Mouse (Mus musculus) ES-E14 (cell line): ENCODE results near the gene Ppp2r1b. TPM values are rescaled to one million over a fixed set of nuclear protein-coding genes. Genes with fewer than 3 reads are reported as not detected.

Experiments
- DNase-seq: peaks from one replicate; pipeline ENCODE4 v3.0.0-alpha.2; 2013; ENCODE audit warnings: low read depth, low spot score
- H3K27ac ChIP-seq: 2 replicates; pipeline ENCODE4 v1.5.1; 2012; ENCODE audit warnings: low read depth, mild to moderate bottlenecking, low read length, moderate library complexity, mixed read lengths; ENCODE audit not compliant: poor library complexity, insufficient read depth, severe bottlenecking
- H3K36me3 ChIP-seq: 2 replicates; pipeline ENCODE4 v1.6.1; 2012; ENCODE audit warnings: mild to moderate bottlenecking, low read length, moderate library complexity, mixed read lengths; ENCODE audit not compliant: control insufficient read depth, poor library complexity, insufficient read depth, severe bottlenecking
- H3K4me1 ChIP-seq, 2 experiments: fragments of 150-350 bp in 1 of 2; sonication (generic) in 1 of 2; 2 replicates each; pipeline ENCODE4 v1.6.1; 2012; ENCODE audit warnings: low read length in 2 of 2, mild to moderate bottlenecking in 1 of 2, mixed read lengths in 1 of 2; ENCODE audit not compliant: control insufficient read depth in 2 of 2, insufficient read depth in 2 of 2, poor library complexity in 1 of 2
- H3K4me3 ChIP-seq, 2 experiments: fragments of 150-350 bp in 1 of 2; sonication (generic) in 1 of 2; 2 replicates each; pipeline ENCODE4 v1.5.1; 2012; ENCODE audit warnings: low read length in 2 of 2, low read depth in 1 of 2, mild to moderate bottlenecking in 1 of 2, mixed read lengths in 1 of 2; ENCODE audit not compliant: insufficient read depth in 1 of 2, poor library complexity in 1 of 2, severe bottlenecking in 1 of 2
- H3K9ac ChIP-seq: 2 replicates; pipeline ENCODE4 v1.6.1; 2012; ENCODE audit warnings: low read depth, mild to moderate bottlenecking, low read length, mixed read lengths; ENCODE audit not compliant: poor library complexity, insufficient read depth, severe bottlenecking
- H3K9me3 ChIP-seq: fragments of 150-350 bp; sonication (generic); 2 replicates; pipeline ENCODE4 v1.6.1; 2012; ENCODE audit warnings: low read depth, mild to moderate bottlenecking, low read length; ENCODE audit not compliant: control insufficient read depth, insufficient read depth
- CHD2 ChIP-seq: IDR thresholded peaks from 2 replicates; pipeline ENCODE4 v1.6.1; 2014; ENCODE audit warnings: mild to moderate bottlenecking, low read depth, low read length, inconsistent platforms
- HCFC1 ChIP-seq: IDR thresholded peaks from 2 replicates; pipeline ENCODE4 v1.6.1; 2012; ENCODE audit warnings: low read length, inconsistent platforms, borderline replicate concordance; ENCODE audit not compliant: insufficient read depth
- MAFK ChIP-seq: IDR thresholded peaks from 2 replicates; pipeline ENCODE4 v1.6.1; 2014; ENCODE audit warnings: mild to moderate bottlenecking, low read depth, low read length, inconsistent platforms; ENCODE audit not compliant: insufficient read depth
- ZC3H11A ChIP-seq: IDR thresholded peaks from 2 replicates; pipeline ENCODE4 v1.6.1; 2012; ENCODE audit warnings: low read depth, mild to moderate bottlenecking, inconsistent platforms, low read length, borderline replicate concordance
- ZNF384 ChIP-seq: IDR thresholded peaks from 2 replicates; pipeline ENCODE4 v1.6.1; 2012; ENCODE audit warnings: low read depth, low read length, inconsistent platforms
- in situ Hi-C, 2 experiments: fragments of 600-800 bp; cut with MboI; formaldehyde crosslinking; loops; one replicate each; pipeline ENCODE4 v1.15.1; 2025; ENCODE audit warnings: low sequenced_read_pairs in 2 of 2, inconsistent platforms in 1 of 2; ENCODE audit not compliant: unreplicated experiment in 2 of 2
- total RNA-seq: library from RNA; depleted of rRNA; stranded (reverse); fragments of 300-350 nt; gene quantifications from 2 replicates; pipeline ENCODE4 v1.2.3, GENCODE M21; 2012; rRNA removed

Gene Ppp2r1b
- total RNA-seq: 29.5 and 41.6 TPM in 2 replicates

DNA sequence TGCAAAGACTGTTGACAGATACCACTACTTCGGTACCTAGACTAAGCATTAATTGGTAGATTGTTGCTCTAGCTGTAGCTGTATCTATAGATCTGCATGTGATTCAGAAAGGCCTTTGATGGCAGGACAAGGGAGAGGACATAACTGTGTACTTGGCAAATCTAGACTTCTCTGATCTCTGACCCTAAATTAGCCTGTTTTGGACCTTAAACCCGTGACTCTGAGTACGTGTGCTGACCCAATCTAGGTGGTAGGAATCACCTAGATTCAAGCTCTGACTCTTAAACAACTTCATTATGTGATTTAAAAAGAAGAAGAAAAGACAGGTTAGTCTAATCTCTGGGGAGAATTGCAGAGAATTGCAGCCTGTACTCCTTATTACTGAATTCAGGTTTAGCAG is at the start of gene Ppp2r1b:
Gene Ppp2r1b (plus strand): TSS at position 221 of the 400 bp plus-strand sequence.
- H3K9ac ChIP-seq: no peak within 1 kb of the TSS
- TF ChIP-seq ZNF384 (no peak), ZC3H11A (no peak), CHD2 (no peak), HCFC1 (no peak), MAFK (no peak)
- in situ Hi-C loops: no loop called here

DNA sequence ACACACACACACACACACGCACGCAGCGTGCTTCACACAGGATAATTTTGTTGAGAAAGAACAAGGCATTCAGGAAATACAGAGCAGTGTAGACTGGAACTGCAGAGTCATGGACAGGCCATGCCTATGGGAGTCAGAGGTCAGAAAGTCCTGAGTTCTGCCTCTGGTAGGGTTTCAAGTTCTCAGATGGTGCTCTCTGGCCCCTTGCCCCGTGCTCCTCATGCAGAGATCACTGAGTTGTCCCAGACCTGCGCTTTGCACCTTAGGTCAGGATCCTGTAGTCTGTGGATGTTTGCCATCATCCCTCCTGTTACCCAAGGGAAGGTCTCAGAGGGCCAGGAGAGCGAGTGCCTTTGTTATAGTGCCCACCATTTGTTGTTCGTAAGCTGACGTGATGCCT is 48.3 kb upstream of the Ppp2r1b start:
- in situ Hi-C loops: no loop called here
- TF ChIP-seq ZNF384: no peak
- TF ChIP-seq MAFK: no peak
- TF ChIP-seq CHD2: no peak
- no peak for TF ChIP-seq HCFC1
- no peak for TF ChIP-seq ZC3H11A
- Histone ChIP-seq H3K36me3 (peaks cover 8% of the 10 kb centered on the region), H3K4me3 (no peak overlapping the region), H3K27ac (no peak overlapping the region), H3K4me1 (no peaks in the 10 kb centered on the region), H3K9me3 (no peaks in the 10 kb centered on the region), H3K9ac (no peak overlapping the region)
- no peak for DNase-seq

More for the DNA sequence above, at the start of gene Ppp2r1b:
- no peaks in the 10 kb centered on the region; a peak in 1 of 4 replicates for H3K4me1 ChIP-seq
- no peak within 1 kb of the TSS for H3K27ac ChIP-seq
- H3K36me3 ChIP-seq: peaks cover 4% of the 10 kb centered on the region; the same call in 1 of the 2 replicates
- no peaks in the 10 kb centered on the region for H3K9me3 ChIP-seq
- no peak for DNase-seq
- no peak within 1 kb of the TSS for H3K4me3 ChIP-seq

DNA sequence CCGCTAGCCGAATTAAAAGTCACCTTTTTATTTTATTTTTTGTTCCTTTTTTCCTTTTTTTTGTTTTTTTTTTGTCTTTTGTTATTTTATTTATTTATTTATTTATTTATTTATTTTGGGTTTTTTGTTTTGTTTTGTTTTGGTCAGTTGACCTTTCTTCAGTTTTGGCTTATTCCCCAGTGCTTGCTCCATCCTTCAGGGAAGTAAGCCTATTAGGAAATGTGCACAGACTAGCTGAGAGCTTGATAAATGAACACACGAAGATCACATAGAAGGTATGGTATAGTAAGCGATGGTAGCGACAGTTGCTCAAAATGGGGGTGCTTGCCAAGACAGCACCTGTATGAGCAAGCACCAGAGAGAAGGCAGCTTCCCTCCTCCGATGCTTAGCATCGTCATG is 47.5 kb upstream of the Ppp2r1b start:
- no peak for TF ChIP-seq ZNF384
- no peak overlapping the region for H3K4me3 ChIP-seq
- in situ Hi-C loops: no loop called here
- H3K9me3 ChIP-seq: no peaks in the 10 kb centered on the region
- no peak overlapping the region for H3K9ac ChIP-seq
- no peak for DNase-seq
- H3K4me1 ChIP-seq: no peaks in the 10 kb centered on the region
- H3K27ac ChIP-seq: no peak overlapping the region
- peaks cover 8% of the 10 kb centered on the region; the same call in 1 of the 2 replicates for H3K36me3 ChIP-seq

DNA sequence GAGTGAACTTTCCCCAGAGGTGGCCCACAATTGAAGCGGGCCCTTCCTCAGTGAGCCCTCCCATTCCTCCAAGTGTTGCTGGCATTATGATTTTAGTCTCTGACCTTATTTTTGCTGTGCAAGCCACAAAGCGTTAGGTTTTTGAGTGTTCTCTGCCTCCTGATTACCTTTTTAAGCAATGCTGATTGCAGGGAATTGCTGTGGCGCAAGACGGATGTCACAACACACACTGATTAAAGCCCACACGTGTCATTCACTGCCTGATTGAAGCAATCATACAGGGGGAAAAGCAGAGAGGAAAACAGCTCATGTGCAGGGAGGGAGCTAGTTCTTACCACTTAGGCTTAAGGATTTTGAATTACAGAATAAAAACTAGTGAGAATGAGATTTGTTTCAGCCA is 46.7 kb upstream of the Ppp2r1b start:
- Histone ChIP-seq H3K27ac (no peak overlapping the region), H3K4me1 (no peaks in the 10 kb centered on the region), H3K36me3 (peaks cover 11% of the 10 kb centered on the region), H3K9ac (no peak overlapping the region), H3K4me3 (no peak overlapping the region), H3K9me3 (no peaks in the 10 kb centered on the region)
- DNase-seq: no peak
- in situ Hi-C loops: no loop called here
- TF ChIP-seq ZNF384 (no peak), ZC3H11A (no peak), HCFC1 (no peak), MAFK (no peak), CHD2 (no peak)

- H3K4me1 ChIP-seq: no peaks in the 10 kb centered on the region
- in situ Hi-C loops: no loop called here
- H3K27ac ChIP-seq: no peak overlapping the region
- no peaks in the 10 kb centered on the region for H3K9me3 ChIP-seq
- no peak overlapping the region for H3K9ac ChIP-seq
- DNase-seq: peak; percentile 51
- no peak for TF ChIP-seq MAFK
- no peak for TF ChIP-seq HCFC1
- TF ChIP-seq ZC3H11A: no peak
- no peak for TF ChIP-seq CHD2
- TF ChIP-seq ZNF384: no peak
- no peak overlapping the region for H3K4me3 ChIP-seq
- peaks cover 18% of the 10 kb centered on the region for H3K36me3 ChIP-seq
Observed at GRCm38 (mm10) chr9:50800985-50801384, 44.1 kb upstream of the Ppp2r1b start.
